Comparison of ENCODE assay signal across 7 mouse cellular contexts in genomic region chr1:135767324-135767890, GRCm38 (mm10). TPM values are rescaled to one million over a fixed set of nuclear protein-coding genes. Genes with fewer than 3 reads are reported as not detected.
DNase-seq lines count a peak whose midpoint lies in the region; ATAC-seq lines count a peak whose summit lies in the region.

No protein-coding gene starts in this region.

- peak overlapping the region; percentile 90 for H3K4me2 ChIP-seq in lung, embryonic 16.5 days (ENCODE audit: low read depth, low read length)
- peak overlapping the region; percentile 87 for H3K4me2 ChIP-seq in limb, embryonic 13.5 days (replicated peaks)
- peak overlapping the region; percentile 81 for H3K4me2 ChIP-seq in stomach, embryonic 14.5 days (replicated peaks; ENCODE audit: low read depth, low read length)

- ATAC-seq in lung, embryonic 16.5 days (ENCODE audit: low read depth) = no peak
- no peak for ATAC-seq in limb, embryonic 13.5 days (ENCODE audit: low FRiP score, low read depth)
- no peak for ATAC-seq in stomach, embryonic 14.5 days (ENCODE audit: insufficient number of reproducible peaks, insufficient read depth, low FRiP score, low read depth)

- 38% methylated on average over 4 of the region's 4 CpGs for WGBS in lung, embryonic 16.5 days
- WGBS in forebrain, embryonic 10.5 days = 85% methylated on average over 4 of the region's 4 CpGs
- WGBS in limb, embryonic 13.5 days = 79% methylated on average over 4 of the region's 4 CpGs
- 60% methylated on average over 4 of the region's 4 CpGs for WGBS in stomach, embryonic 14.5 days

- peak overlapping the region; percentile 92 for H3K9ac ChIP-seq in lung, embryonic 16.5 days (ENCODE audit: low read length)
- H3K9ac ChIP-seq in limb, embryonic 13.5 days = peak overlapping the region; percentile 92
- H3K9ac ChIP-seq in stomach, embryonic 14.5 days (replicated peaks; ENCODE audit: low read depth, low read length) = peak overlapping the region; percentile 90

- H3K27me3 ChIP-seq in lung, embryonic 16.5 days (ENCODE audit: control insufficient read depth, insufficient read depth, low read depth, low read length) = no peaks in the 10 kb centered on the region
- peaks cover 77% of the 10 kb centered on the region for H3K27me3 ChIP-seq in forebrain, embryonic 10.5 days (ENCODE audit: poor library complexity, severe bottlenecking)
- H3K27me3 ChIP-seq in limb, embryonic 13.5 days = no peaks in the 10 kb centered on the region
- no peaks in the 10 kb centered on the region for H3K27me3 ChIP-seq in stomach, embryonic 14.5 days (ENCODE audit: control insufficient read depth, insufficient read depth, low read length)

- H3K27ac ChIP-seq in lung, embryonic 16.5 days (ENCODE audit: low read length) = no peak overlapping the region; the same call in 1 of the 2 replicates
- 0 out of 2 replicates have a peak overlapping the region, but pooled peaks have one; percentile 91 for H3K27ac ChIP-seq in forebrain, embryonic 10.5 days
- no peak overlapping the region for H3K27ac ChIP-seq in limb, embryonic 13.5 days
- H3K27ac ChIP-seq in stomach, embryonic 14.5 days (ENCODE audit: low read length) = no peak overlapping the region

- peak overlapping the region; percentile 83 for H3K4me3 ChIP-seq in lung, embryonic 16.5 days (ENCODE audit: low read length)
- H3K4me3 ChIP-seq in forebrain, embryonic 10.5 days = peak overlapping the region; percentile 65
- peak overlapping the region; percentile 80 for H3K4me3 ChIP-seq in limb, embryonic 13.5 days
- peak overlapping the region; percentile 78 for H3K4me3 ChIP-seq in stomach, embryonic 14.5 days (ENCODE audit: low read depth, low read length)

- no peaks in the 10 kb centered on the region for H3K9me3 ChIP-seq in lung, embryonic 16.5 days (ENCODE audit: control insufficient read depth, low read length)
- H3K9me3 ChIP-seq in forebrain, embryonic 10.5 days = no peaks in the 10 kb centered on the region
- H3K9me3 ChIP-seq in limb, embryonic 13.5 days = no peaks in the 10 kb centered on the region
- no peaks in the 10 kb centered on the region for H3K9me3 ChIP-seq in stomach, embryonic 14.5 days (ENCODE audit: control insufficient read depth, low read depth, low read length)

- no peak for DNase-seq in lung, postnatal 36 days
- DNase-seq in forebrain, embryonic 10.5 days (ENCODE audit: extremely low spot score, low spot score) = no peak
- DNase-seq in T-cell, adult 2 months (ENCODE audit: low spot score) = no peak
- no peak for DNase-seq in urinary bladder, adult 2 months (ENCODE audit: low spot score)

- peaks cover 44% of the 10 kb centered on the region for H3K4me1 ChIP-seq in lung, embryonic 16.5 days (replicated peaks; ENCODE audit: control insufficient read depth, insufficient read depth, low read length)
- peaks cover 50% of the 10 kb centered on the region for H3K4me1 ChIP-seq in forebrain, embryonic 10.5 days
- H3K4me1 ChIP-seq in limb, embryonic 13.5 days = peaks cover 63% of the 10 kb centered on the region
- H3K4me1 ChIP-seq in stomach, embryonic 14.5 days (ENCODE audit: control insufficient read depth, insufficient read depth, low read length) = peaks cover 28% of the 10 kb centered on the region; the same call in 1 of the 2 replicates

- H3K36me3 ChIP-seq in lung, embryonic 16.5 days (ENCODE audit: control insufficient read depth, insufficient read depth, low read length) = peaks cover 5% of the 10 kb centered on the region
- peaks cover 15% of the 10 kb centered on the region for H3K36me3 ChIP-seq in forebrain, embryonic 10.5 days (replicated peaks)
- peaks cover 24% of the 10 kb centered on the region for H3K36me3 ChIP-seq in limb, embryonic 13.5 days
- H3K36me3 ChIP-seq in stomach, embryonic 14.5 days (ENCODE audit: control insufficient read depth, insufficient read depth, low read length) = peaks cover 14% of the 10 kb centered on the region

RNA-seq across cellular contexts. Expression of gene Phlda3, which starts 1.5 kb away (rescaled TPM):
- polyA plus RNA-seq in lung, embryonic 16.5 days (2015; fragmentation: Nextera tagmentation; extraction: Ambion mirVana) = 62.8 and 63.2 TPM in 2 replicates
- polyA plus RNA-seq in forebrain, embryonic 10.5 days (2016; fragmentation: Nextera tagmentation; extraction: Ambion mirVana) = 20.2 and 21.4 TPM in 2 replicates
- polyA plus RNA-seq in limb, embryonic 13.5 days (2015; fragmentation: Nextera tagmentation; extraction: Ambion mirVana) = 56.6 and 62.8 TPM in 2 replicates
- 82.1 and 86.8 TPM in 2 replicates for polyA plus RNA-seq in stomach, embryonic 14.5 days (2014; fragmentation: Nextera tagmentation; extraction: Ambion mirVana)
- polyA plus RNA-seq in urinary bladder, adult 2 months (2012; rRNA removed) = 124 and 138 TPM in 2 replicates

RNA-seq across cellular contexts. Expression of gene Tnni1, which starts 11.8 kb away (rescaled TPM):
- polyA plus RNA-seq in lung, embryonic 16.5 days (2015; fragmentation: Nextera tagmentation; extraction: Ambion mirVana) = 92.3 and 105 TPM in 2 replicates
- 0.55 and 1.3 TPM in 2 replicates for polyA plus RNA-seq in forebrain, embryonic 10.5 days (2016; fragmentation: Nextera tagmentation; extraction: Ambion mirVana)
- polyA plus RNA-seq in limb, embryonic 13.5 days (2015; fragmentation: Nextera tagmentation; extraction: Ambion mirVana) = 241 and 246 TPM in 2 replicates
- polyA plus RNA-seq in stomach, embryonic 14.5 days (2014; fragmentation: Nextera tagmentation; extraction: Ambion mirVana) = 1.9 and 3.2 TPM in 2 replicates
- 1.1 and 1.2 TPM in 2 replicates for polyA plus RNA-seq in urinary bladder, adult 2 months (2012; rRNA removed)

RNA-seq across cellular contexts. Expression of gene Csrp1, which starts 47.5 kb away (rescaled TPM):
- 268 and 290 TPM in 2 replicates for polyA plus RNA-seq in lung, embryonic 16.5 days (2015; fragmentation: Nextera tagmentation; extraction: Ambion mirVana)
- 41.9 and 42.0 TPM in 2 replicates for polyA plus RNA-seq in forebrain, embryonic 10.5 days (2016; fragmentation: Nextera tagmentation; extraction: Ambion mirVana)
- polyA plus RNA-seq in limb, embryonic 13.5 days (2015; fragmentation: Nextera tagmentation; extraction: Ambion mirVana) = 74.0 and 77.5 TPM in 2 replicates
- polyA plus RNA-seq in stomach, embryonic 14.5 days (2014; fragmentation: Nextera tagmentation; extraction: Ambion mirVana) = 232 and 265 TPM in 2 replicates
- 3,856 and 5,107 TPM in 2 replicates for polyA plus RNA-seq in urinary bladder, adult 2 months (2012; rRNA removed)

RNA-seq across cellular contexts. Expression of gene Lad1, which starts 51.0 kb away (rescaled TPM):
- polyA plus RNA-seq in lung, embryonic 16.5 days (2015; fragmentation: Nextera tagmentation; extraction: Ambion mirVana) = 14.1 and 16.2 TPM in 2 replicates
- polyA plus RNA-seq in forebrain, embryonic 10.5 days (2016; fragmentation: Nextera tagmentation; extraction: Ambion mirVana) = 3.1 and 3.7 TPM in 2 replicates
- 7.2 and 8.5 TPM in 2 replicates for polyA plus RNA-seq in limb, embryonic 13.5 days (2015; fragmentation: Nextera tagmentation; extraction: Ambion mirVana)
- polyA plus RNA-seq in stomach, embryonic 14.5 days (2014; fragmentation: Nextera tagmentation; extraction: Ambion mirVana) = 58.2 and 60.5 TPM in 2 replicates
- polyA plus RNA-seq in urinary bladder, adult 2 months (2012; rRNA removed) = 43.4 and 46.3 TPM in 2 replicates

Comparison
In these comparisons a context has a peak if more than half of its experiments do, and no peak if none do; other contexts are left out.
1. RNA of gene Tnni1, which starts 11.8 kb away (polyA plus RNA-seq): 241 to 246 TPM in limb, embryonic 13.5 days and 92.3 to 105 TPM in lung, embryonic 16.5 days; 1.9 to 3.2 TPM in stomach, embryonic 14.5 days, 1.1 to 1.2 TPM in urinary bladder, adult 2 months and 0.55 to 1.3 TPM in forebrain, embryonic 10.5 days; every median in the first group is over 10 times any median in the second.
2. RNA of gene Csrp1, which starts 47.5 kb away (polyA plus RNA-seq): 3,856 to 5,107 TPM in urinary bladder, adult 2 months; 268 to 290 TPM in lung, embryonic 16.5 days, 232 to 265 TPM in stomach, embryonic 14.5 days, 74.0 to 77.5 TPM in limb, embryonic 13.5 days and 41.9 to 42.0 TPM in forebrain, embryonic 10.5 days; every median in the first group is over 10 times any median in the second.
3. Peak in every context shown above with its lines, with median percentiles within 50 percentile points of each other: H3K4me2 ChIP-seq, H3K4me3 ChIP-seq and H3K9ac ChIP-seq.